Mouse (Mus musculus): ENCODE measurements around the gene Sned1. TPM values are rescaled to one million over a fixed set of nuclear protein-coding genes. Genes with fewer than 3 reads are reported as not detected.
A peak's percentile ranks its signal among the peaks of the same experiment; 100 is the strongest.

Sned1 gene
- polyA plus RNA-seq, 1 experiment from 2014 or later = 9.6 TPM

- Histone ChIP-seq H3K27ac (replicated peaks) (peak overlapping the region; percentile 91), H3K36me3 (replicated peaks) (peaks cover 32% of the 10 kb centered on the region), H3K27me3 (replicated peaks; ENCODE audit: low read depth, poor library complexity, severe bottlenecking) (no peaks in the 10 kb centered on the region), H3K4me3 (peak overlapping the region; percentile 95), H3K4me1 (peaks cover 19% of the 10 kb centered on the region), H3K9me3 (no peaks in the 10 kb centered on the region)
- DNase-seq (ENCODE audit: low spot score) = peak; percentile 95
- WGBS = under 1% methylated on average over 39 of the region's 39 CpGs
These were observed 107.9 kb downstream of the Sned1 start for GRCm38 (mm10) chr1:93343504-93344047.

- Histone ChIP-seq H3K4me3 (no peak overlapping the region), H3K36me3 (replicated peaks) (peaks cover 66% of the 10 kb centered on the region), H3K9me3 (no peaks in the 10 kb centered on the region), H3K27ac (replicated peaks) (no peak overlapping the region), H3K27me3 (replicated peaks; ENCODE audit: low read depth, poor library complexity, severe bottlenecking) (no peaks in the 10 kb centered on the region), H3K4me1 (peaks cover 8% of the 10 kb centered on the region)
- no peak for DNase-seq (ENCODE audit: low spot score)
- WGBS = 96% methylated on average over 5 of the region's 5 CpGs
These were observed 111.5 kb downstream of the Sned1 start for GRCm38 (mm10) chr1:93347176-93347575.

DNA sequence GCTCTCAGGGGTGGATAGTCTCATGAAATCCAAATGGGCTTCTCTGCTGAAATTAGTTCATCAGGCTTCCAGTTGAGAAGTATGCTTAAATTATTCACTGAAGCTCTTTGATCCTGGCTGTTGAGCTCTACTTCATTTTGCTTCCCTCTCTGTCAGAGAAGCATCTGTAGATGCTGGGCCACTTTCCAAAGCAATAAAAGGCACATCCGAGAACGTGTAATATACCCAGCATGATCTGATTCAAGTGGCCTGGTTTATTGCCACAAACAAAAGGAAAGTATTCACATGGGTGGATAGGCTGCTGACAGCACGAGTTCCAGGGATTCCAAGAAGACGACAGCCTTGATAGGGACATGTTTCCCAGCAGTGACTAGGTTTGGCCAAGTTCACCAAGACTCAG is 114.1 kb downstream of the Sned1 start:
- DNase-seq (ENCODE audit: low spot score) = no peak
- Histone ChIP-seq H3K27ac (replicated peaks) (no peak overlapping the region), H3K4me3 (no peak overlapping the region), H3K36me3 (replicated peaks) (peaks cover 91% of the 10 kb centered on the region), H3K9me3 (no peaks in the 10 kb centered on the region), H3K4me1 (peaks cover under 1% of the 10 kb centered on the region), H3K27me3 (replicated peaks; ENCODE audit: low read depth, poor library complexity, severe bottlenecking) (no peaks in the 10 kb centered on the region)
- WGBS = 85% methylated on average over 4 of the region's 4 CpGs

Small RNAs within 50 kb of the gene (microRNA-seq; reads per million reads assigned to microRNA genes)
- gene Mir6901 (not detected), gene Mir6902 (0.91 reads per million)

Other genes with a start within 250 kb of the Sned1 start
- not detected in 2 replicates for gene Aqp12, start 229.5 kb upstream of the Sned1 start, polyA plus RNA-seq (2016; fragmentation: Nextera tagmentation; extraction: Ambion mirVana)
- 23.9 and 27.5 TPM in 2 replicates for gene Kif1a, start 133.9 kb upstream of the Sned1 start, polyA plus RNA-seq (2016; fragmentation: Nextera tagmentation; extraction: Ambion mirVana)
- gene Agxt, start 100.6 kb upstream of the Sned1 start, polyA plus RNA-seq (2016; fragmentation: Nextera tagmentation; extraction: Ambion mirVana) = not detected in 2 replicates
- gene 2310007B03Rik, start 74.9 kb upstream of the Sned1 start, polyA plus RNA-seq (2016; fragmentation: Nextera tagmentation; extraction: Ambion mirVana) = 0.87 and 1.5 TPM in 2 replicates
- gene Crocc2, start 67.1 kb upstream of the Sned1 start, polyA plus RNA-seq (2016; fragmentation: Nextera tagmentation; extraction: Ambion mirVana) = 0.19 and 0.20 TPM in 2 replicates
- gene Mterf4, start 70.1 kb downstream of the Sned1 start, polyA plus RNA-seq (2016; fragmentation: Nextera tagmentation; extraction: Ambion mirVana) = 35.8 and 38.2 TPM in 2 replicates
- gene Ppp1r7, start 107.0 kb downstream of the Sned1 start, polyA plus RNA-seq (2016; fragmentation: Nextera tagmentation; extraction: Ambion mirVana) = 78.8 and 84.4 TPM in 2 replicates
- gene Pask, start 107.6 kb downstream of the Sned1 start, polyA plus RNA-seq (2016; fragmentation: Nextera tagmentation; extraction: Ambion mirVana) = 30.9 and 31.1 TPM in 2 replicates
- gene Ano7, start 138.1 kb downstream of the Sned1 start, polyA plus RNA-seq (2016; fragmentation: Nextera tagmentation; extraction: Ambion mirVana) = 0.14 and 0.84 TPM in 2 replicates
- 124 and 126 TPM in 2 replicates for gene Hdlbp, start 243.0 kb downstream of the Sned1 start, polyA plus RNA-seq (2016; fragmentation: Nextera tagmentation; extraction: Ambion mirVana)

All from embryonic facial prominence, embryonic 10.5 days (tissue).